Mouse (Mus musculus) CD4-positive, CD25-positive, alpha-beta regulatory T cell (primary cell): ENCODE measurements around the gene Vmn2r69. TPM values are rescaled to one million over a fixed set of nuclear protein-coding genes. Genes with fewer than 3 reads are reported as not detected.

Experiments used
- polyA plus RNA-seq: library from polyadenylated mRNA; unstranded; fragments of 100-300 nt; shearing (Covaris generic); gene quantifications from one replicate; pipeline ENCODE4 v1.2.1, GENCODE M21; 2017

Vmn2r69 gene
- 0.01 TPM for polyA plus RNA-seq

GRCm38 (mm10) chr7:85415820-85416219, at the start of gene Vmn2r69:
Gene Vmn2r69 (minus strand): TSS chr7:85415920.

Other genes starting within 250 kb of the Vmn2r69 start
- 0.06 TPM for gene Vmn2r68, start 178.1 kb downstream of the Vmn2r69 start, polyA plus RNA-seq
- gene Vmn2r71, start 147.2 kb upstream of the Vmn2r69 start, polyA plus RNA-seq = not detected
- 0.02 TPM for gene Vmn2r70, start 153.3 kb upstream of the Vmn2r69 start, polyA plus RNA-seq